Mouse (Mus musculus) cerebellum, adult 9-11 months (tissue): ENCODE data around the gene Rasl10a.
"Not testable (repeated sequence)": the region's sequence is repeated elsewhere in the genome, so short reads cannot be mapped to it uniquely, and the experiment has no call there.

Experiments used
- DNase-seq: peaks from one replicate; pipeline ENCODE4 v3.0.0; 2022

Gene Rasl10a

DNA sequence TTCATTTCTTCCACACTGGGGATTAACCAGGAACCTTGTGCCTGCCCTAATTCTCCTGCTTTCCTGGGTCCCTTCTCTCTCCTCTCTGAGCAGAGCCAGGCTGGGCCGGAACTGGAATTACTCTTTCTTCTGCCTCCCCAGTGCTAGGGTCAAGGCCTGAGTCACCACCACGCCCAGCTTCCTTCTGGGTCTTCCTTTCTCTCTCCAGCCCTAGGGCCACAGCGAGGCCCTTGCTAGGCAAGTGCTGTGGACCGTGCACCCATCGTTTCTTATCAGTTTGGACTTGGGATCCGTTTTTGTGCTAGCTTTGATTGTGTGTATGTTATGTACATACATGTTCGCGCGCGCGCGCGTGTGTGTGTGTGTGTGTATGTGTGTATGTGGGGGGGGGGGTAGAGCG, 3.8 kb upstream of the Rasl10a start:
- DNase-seq: no peak

DNA sequence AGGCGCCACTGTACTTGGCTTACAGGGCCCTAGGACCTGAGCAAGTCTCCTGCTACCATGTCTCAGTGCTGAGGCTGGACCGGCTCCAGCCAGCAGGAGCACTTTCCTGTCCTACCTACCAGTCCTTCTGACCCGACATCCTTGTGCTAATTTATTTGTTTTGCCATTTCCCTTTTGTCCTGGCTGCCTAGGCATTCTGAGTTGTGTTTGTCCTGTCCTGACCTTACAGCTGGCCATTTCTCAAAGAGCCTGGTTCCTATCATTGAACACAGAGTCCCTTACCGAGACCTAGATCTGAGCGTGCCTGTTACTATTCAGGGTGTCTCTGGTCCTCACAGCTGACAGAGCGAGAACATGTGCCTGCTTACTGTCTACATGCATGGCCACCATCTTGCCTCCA, 3.1 kb upstream of the Rasl10a start:
- DNase-seq: no peak

DNA sequence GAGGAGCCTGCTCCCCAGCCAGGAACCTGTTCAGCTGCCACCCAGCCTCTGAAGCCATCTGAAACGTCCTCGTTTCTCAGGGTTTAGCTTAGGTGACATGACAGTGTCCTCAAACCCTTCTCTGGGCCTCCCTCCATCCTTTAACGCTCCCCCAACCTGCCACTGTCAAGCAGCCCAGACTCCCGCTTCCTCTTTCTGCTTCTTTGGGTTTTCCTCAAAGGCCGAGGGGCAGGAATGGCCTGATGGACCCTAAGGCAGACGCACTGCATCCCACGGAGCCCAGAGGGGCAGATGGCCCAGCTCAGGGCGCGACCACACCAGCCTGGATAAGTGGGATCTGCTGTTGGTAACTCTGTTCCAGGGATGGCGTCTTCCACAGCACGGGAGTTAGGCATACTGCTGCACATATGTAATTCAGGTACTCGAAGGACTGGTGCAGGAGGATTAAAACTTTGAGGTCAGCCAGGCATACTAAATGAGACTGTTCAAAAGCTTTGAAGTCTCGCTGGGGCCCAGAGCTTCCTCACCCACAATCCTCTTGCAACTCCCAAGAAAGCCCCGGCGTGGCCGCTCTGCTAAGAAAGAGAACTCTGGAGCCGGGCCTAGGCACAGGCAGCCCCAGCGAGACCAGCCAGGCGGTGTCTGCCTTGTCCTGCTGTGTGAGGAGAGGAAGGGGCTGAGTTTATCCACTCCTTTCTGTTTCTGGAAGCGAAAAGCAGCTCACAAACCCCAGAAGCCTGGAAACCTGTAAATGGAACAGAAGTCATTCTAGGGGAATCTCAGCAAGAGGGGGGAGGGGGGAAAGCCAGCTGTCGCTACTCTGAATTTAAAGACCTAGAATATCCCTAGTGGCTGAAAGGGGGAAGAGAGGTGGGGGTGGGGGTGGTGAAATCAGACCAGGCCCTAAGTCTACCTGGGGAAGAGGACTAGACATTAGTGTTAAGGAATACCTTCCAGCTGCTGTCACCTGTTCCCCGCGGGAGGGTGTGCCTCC, 1.7 kb upstream of the Rasl10a start:
- peak; percentile 12 for DNase-seq

DNA sequence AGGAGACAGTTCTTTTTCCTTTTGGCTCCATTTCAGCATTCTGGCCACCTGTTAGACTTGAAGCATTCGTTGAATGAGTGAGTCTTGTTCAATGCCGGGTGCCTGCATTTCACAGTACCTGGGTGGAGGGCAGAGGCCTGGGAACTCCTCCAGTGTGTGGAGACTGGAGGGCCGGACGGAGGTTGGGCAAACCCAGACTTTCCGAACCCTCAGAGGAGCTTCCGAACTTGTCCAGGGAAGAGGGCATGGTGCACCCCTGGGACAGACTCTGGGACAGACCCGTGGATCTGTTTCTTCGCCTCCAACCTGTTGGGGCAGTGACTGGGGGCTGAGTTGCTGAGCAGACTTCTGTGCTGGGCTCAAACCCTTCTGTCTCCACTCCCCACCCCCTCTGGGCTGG, 864 bp upstream of the Rasl10a start:
- DNase-seq: peak; percentile 30

DNA sequence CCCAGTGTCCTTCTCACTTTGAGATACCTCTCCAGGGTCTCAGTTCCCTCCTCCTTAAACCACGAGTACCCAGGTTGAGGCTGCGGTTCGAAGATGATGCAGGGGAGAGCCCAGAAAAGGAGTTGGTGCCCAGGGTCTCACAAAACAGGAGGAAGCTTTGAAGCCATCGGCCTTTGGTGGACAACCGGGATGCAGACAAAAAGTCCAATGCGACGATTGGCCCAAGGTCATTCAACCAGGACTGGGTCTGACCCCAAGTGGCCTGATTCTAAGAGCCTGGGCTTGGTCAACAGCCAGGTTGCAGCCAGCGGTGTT, 430 bp upstream of the Rasl10a start:
- no peak for DNase-seq

DNA sequence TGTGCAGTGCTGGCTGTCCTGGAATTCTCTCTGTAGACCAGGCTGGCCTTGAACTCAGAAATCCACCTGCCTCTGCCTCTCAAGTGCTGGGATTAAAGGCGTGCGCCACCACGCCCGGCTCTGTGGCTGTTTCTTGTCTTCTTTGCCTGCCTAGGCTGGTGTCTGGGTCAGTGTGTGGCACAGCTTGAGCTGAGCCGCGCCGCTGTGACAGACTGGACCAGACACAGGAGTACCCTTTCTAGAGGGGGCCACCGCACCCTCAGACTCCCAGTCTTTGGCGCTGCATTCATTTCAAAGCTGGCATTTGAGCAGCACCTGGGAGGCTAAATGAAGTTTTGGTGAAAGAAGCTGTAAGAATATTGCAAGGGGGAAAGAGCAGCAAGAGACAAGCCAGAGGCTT, 855 bp downstream of the Rasl10a start:
- DNase-seq: peak; percentile 17

DNA sequence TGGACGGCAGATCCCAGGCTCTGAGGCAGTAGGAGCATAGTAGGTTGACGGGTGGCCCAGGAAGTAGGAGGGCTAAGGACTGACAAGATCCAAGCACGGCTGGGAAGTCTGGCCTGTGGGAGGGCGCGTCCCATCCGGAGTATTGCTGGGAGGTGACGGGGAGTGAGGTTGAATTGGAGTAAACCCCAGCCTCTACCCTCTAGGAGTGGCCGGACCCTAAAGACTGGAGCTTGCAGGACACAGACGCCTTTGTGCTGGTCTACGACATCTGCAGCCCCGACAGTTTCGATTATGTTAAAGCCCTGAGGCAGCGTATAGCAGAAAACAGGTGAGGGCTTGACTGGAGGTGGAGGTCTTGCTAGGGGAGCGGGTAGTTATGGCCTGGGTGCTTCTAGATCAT, 1.3 kb downstream of the Rasl10a start:
- peak; percentile 22 for DNase-seq

DNA sequence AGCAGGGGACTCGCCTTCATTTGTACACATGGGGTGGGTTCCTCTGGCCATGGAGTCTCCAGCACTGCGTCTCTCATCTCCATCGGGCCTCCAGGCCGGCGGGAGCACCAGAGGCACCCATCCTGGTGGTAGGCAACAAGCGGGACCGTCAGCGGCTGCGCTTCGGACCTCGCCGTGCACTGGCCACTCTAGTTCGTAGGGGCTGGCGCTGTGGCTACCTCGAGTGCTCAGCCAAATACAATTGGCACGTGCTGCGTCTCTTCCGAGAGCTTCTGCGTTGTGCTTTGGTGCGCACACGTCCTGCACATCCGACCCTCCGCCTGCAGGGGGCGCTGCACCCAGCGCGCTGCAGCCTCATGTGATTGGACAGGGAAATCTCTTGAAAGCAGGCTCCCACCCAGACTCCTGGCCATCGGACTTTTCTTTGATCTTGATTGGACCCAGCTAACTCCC, 1.8 kb downstream of the Rasl10a start:
- DNase-seq: peak; percentile 48

DNA sequence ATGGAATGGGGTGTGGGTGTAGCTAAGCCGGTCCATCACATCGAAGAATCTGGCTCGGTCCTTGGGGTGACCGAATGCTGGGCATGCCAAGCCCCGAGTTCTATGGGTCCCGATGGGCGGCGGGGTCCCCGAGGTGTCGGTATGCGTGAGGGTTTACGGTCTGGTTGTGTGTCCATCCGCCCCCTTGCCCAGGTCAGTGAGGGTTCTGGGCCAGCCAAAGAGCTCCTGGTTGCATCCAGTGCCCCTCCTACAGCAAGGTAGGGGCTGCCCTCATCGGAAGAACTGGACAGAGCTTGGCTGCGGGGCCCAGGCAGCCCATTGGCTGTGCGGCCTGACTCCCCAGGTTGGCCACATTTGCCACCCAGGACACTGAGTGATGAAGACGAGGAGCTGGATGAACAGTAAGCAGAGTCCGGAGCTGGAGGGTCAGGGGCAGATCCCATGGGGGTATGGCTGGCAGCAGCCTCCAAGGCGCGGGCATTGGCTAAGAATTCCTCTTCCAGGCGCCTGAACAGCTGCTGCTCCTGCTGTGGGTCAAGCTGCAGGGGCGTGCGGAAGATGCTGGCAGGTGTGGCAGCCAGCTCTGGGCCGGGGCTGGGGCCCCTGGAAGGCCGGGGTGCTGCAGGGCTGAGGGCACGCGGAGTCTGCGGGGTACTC, 3.0 kb downstream of the Rasl10a start:
- peak; percentile 41 for DNase-seq

DNA sequence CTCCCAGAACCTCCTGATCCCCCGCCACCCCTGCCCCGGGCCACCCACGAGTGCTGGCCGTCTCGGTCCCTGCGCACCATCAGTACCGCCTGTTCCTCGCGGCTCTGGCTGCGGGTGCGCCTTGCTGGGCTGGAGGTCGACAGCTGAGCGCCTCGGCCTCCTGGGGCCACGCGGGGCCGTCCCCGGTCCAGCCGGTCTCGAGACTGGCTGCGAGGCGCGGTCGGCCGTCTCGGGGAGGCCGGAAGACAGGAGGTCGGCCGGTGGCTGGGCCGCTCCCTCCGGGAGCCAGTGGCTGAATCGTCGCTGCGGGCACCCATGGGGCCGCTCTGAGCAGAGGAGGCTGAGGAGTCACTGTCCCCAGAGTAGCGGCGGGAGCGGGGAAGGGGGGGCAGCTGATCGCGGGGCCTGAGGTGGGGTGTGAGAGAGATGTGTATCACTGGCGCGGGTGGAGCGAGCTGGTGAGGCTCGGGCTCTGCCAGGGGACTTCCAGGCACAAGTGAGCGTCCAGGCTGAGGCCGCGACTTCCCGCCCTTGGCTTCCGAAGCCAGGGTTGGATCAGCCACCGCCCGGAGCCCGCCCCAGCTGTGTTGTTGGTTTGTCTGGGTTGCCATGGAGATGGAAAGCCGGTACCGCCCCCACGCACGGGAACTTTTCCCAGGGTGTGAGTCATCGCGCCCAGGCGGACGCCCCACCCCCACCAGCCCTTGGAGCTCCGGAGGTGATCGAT, 3.6 kb downstream of the Rasl10a start:
- peak; percentile 77 for DNase-seq

DNA sequence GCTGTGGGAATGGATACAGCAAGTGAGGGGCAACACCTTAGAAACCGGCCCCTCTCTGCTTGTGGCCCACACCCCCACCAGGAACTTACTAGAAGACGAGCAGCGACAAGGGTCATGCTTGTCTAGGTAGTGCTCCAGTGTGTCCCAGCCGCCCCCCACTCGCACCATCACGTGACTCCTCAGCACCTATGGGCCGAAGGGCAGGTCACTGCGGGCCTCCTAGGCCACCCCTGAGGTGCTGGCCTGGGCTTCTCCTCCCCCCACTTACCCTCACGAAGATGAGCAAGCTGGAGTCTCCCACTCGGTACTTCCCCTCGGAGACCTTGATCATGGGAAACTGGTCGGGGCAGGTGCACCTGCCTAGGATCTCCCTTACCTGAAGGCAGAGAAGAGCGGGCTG, 4.4 kb downstream of the Rasl10a start:
- DNase-seq: no peak

DNA sequence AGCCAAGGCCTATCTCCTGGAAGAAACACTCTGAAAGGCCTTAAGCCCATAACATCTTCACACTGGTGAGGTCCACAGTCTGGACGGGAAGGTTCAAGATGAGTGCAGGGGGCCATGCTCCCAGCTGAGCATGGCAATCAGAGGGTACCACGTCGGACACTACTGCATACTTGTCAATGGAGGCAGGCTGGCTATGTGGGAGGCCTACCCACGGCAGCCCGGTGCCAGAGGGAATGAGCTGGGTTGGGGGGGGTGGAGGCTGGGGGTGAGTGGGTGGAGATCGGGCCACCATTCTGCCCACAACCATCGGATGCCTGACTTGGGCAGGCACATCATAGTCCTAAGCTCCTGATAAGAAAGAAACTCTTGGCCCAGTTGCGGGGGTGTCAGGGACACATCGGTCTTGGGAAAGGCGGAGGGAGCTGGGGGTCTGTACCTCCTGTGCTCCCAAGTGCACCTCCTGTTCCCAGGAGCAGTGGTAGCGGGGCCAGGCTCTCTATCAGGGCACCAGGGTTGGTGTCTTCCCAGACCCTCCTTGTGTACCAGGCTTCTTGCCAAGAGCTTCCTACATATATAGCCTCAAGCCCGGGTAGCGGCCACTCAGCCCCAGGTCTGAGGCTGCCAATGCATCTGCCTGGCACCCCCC, 5.1 kb downstream of the Rasl10a start:
- no peak for DNase-seq

DNA sequence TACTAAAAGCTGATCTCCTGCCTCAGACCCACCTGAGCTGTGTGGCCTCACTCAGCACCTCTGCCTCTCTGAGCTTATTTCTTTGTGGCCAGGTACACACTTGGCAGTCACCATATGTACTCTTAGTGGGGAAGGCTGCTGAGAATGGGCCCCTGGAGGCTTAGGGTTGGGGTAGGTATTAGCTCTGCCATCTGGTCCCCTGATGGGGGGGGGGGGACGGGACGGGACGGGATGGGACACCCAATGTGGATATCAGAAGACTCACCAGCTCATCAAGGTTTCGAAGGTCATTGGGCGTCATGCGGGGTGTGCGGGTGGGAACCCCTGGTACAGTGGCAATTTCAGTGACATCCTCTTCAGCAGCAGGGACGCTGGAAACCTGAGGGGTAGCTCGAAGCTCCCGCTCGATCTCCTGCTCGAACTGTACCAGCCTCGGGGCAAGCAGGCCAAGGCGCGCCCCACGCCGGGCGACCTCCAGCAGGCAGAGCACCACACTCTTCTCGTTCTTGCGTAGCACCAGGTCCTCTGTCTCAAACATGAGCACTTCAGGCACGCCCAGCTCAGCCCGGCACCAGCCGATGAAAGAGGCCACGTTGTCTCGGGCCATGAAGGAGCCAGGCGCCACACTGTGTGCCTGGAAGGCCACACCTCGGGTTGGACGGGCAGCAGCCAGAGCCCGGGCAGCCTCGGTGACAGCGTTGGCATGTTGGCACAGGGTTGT, 5.8 kb downstream of the Rasl10a start:
- DNase-seq: peak; percentile 59

DNA sequence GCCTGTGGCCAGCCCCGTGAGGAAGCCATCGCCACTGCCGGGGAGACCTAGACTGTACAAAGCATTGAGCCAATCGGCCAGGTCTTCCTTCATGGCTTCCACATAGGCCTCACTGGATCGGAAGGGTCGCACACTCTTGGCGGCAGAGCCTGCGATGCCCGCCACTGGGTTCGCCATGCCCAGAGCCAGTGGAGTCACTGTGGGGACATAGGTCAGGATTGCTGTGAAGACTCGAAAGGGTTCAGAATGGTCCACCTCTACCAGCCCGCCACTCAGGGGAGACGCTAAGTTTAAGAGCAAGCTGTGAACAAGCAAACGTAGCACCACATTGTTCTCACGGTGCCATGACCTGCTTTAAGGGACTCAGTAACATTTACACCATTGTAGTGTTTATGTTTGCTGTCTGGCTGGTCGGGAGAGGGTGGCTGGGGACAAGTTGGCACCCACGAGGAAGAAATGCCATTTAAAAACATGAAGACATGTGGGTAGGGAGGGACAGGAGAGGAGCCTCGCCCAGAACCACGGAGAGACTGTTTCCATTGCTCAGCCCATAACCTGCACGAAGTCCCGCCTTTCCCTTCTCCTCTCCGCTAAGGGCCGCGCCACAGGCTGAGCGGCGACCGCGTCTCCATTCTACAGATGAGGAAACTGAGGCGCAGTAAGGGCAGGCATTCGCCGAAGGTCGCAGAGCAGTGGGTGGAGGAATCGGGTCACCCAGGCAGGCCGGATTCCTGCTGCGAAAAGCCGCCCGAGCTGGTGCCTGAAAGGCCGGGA, 6.5 kb downstream of the Rasl10a start:
- no peak for DNase-seq

DNA sequence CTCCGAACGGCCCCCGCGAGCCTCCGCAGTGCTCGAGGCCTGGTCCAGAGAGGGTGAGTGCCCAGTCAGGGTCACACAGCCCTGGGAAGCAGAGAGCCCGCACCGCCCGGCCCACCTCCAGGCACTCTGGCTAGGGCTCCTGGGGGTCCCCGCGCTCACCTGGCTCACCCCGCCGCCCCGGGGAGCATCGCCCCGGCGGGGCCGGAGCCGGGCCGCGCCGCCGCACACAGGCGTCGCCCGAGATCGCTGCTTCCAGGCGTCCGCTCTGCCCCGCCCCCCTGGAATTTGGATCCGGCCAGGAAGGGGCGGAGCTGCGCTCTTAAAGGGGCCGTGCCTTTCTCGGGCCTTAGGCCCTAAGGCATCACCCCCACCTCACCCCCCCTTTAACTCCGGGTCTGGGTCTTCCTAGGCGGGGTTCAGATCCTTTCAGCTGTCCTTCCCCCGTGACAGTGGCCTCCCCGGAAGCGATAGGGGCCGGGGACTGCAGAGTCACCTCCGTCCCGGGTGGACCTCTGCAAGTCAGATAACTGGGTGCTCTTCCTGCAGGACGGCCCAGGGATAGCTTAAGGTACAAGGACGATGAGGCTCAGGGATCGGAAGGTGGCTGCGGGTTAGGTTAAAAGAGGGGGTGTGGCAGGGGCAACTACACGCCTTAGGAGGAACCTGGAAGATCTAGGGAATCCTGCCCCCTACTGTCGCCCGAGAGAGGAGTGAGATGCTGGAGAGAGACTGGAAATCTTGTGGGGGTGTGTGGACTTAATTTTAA, 7.3 kb downstream of the Rasl10a start, which contains the start of gene Gas2l1:
TSS of gene Gas2l1 (minus strand) at position 272 of the 766 bp plus-strand sequence.
- DNase-seq: peak; percentile 85

DNA sequence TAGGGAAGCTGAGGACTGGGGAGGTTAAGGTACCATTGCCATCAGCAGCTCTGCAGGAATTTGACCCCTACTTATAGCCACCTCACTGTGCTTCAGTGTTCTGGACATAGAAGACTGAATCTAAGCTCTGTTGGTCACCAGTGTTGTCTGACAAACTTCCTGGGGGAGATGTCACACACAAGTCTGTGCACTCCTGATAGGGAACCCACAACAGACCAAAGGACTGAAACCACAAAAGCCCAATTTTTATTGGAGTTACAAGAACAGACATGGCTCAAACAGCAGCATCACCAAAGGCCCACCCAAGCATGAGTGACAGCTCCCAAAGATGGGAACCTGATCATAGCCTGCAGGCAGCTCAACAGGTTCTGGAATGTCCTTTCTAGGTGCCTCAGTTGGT, 9.1 kb downstream of the Rasl10a start:
- no peak for DNase-seq

DNA sequence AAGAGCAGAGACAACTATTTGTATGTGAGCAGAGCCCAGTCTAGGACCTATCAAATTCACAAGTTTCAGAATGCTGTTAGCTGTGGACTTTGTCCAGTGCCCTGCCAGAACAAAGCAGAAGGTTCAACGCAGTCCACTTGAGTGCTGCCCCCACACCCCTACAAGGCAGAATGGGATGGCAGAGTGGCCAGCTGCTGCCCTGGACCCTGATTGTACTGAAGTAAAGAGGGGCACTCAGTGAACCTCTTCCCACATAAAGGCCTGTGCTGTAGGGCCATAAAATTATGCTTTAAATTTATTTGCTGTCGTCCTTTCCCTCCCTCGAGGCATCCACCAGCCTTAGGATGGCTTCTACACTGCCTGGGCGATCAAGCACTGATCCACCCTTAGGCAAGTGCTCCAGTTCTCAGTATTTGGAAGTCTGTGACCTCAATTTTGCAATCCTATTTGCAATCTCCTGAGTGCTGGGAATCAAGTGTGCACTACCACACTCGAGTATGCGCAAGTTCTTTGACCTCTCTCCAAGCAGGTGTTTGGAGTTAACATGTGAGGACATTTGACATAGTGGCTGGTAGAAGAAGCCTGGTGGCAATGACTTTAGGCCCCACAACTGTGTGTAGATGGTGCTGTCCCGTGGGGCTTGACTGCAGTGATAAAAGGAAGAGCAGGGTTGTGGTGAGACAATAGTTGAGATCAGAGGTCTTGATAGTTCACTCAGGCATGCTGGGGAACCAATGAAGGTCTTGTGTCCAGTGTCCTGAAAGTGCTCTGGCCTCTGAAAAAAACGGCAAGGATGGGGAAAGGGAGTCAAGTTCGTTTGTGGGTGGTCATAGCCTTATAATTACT, 10.4 kb downstream of the Rasl10a start:
- no peak for DNase-seq

DNA sequence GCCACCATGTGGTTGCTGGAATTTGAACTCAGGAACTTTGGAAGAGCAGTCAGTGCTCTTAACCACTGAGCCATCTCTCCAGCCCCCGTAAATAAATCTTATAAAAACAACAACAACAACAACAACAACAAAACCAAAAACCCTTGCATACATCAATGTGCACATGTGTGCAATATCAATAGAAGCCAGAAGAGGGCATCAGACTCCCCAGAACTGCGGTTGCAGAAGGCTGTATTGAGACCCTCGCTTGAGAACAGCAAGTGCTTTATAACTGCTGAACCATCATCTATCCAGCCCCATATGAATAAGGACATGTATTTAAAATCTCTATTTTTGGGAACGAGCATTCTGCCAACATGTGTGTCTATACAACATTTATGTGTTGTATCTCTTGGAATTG, 17.0 kb downstream of the Rasl10a start:
- DNase-seq: no peak

DNA sequence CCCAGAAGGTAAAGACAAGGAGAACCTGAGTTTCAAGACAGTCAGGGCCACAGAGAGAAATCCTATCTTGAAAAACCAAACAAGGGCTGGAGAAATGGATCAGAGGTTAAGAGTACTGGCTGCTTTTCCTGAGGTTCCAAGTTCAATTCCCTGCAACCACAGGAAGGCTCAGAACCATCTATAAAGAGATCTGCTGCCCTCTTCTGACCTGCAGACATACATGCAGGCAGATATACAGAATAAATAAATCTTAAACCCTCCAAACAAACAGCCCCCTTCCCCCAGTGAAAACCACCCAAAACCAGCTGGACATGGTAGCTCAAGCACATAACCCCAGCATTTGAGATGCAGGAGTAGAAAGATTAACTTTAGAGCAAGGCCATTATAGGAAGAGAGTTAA, 17.8 kb downstream of the Rasl10a start:
- no peak for DNase-seq

DNA sequence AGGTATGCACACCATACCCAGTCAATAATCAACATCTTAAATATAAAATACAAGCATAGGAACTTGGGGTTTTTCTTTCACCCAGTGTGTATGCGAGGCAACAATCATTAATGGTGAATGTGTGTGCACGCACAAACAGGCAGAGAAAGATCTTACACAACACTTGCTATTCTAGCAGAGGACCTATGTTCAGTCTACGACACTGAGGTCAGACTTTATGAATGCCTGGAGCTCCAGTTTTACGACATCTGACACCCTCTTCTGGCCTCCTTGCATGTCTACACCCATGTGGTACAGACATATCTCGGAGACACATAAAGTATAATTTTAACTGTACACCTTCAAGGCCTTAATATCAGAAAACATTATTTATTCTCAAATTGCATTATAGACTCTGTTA, 18.9 kb downstream of the Rasl10a start:
- DNase-seq: not testable (repeated sequence)
